Mouse (Mus musculus): Measurements from ENCODE around the gene Plin1. TPM values are rescaled to one million over a fixed set of nuclear protein-coding genes. Genes with fewer than 3 reads are reported as not detected.

The Plin1 gene
- total RNA-seq, 2 experiments from 2014 or later: not detected

DNA sequence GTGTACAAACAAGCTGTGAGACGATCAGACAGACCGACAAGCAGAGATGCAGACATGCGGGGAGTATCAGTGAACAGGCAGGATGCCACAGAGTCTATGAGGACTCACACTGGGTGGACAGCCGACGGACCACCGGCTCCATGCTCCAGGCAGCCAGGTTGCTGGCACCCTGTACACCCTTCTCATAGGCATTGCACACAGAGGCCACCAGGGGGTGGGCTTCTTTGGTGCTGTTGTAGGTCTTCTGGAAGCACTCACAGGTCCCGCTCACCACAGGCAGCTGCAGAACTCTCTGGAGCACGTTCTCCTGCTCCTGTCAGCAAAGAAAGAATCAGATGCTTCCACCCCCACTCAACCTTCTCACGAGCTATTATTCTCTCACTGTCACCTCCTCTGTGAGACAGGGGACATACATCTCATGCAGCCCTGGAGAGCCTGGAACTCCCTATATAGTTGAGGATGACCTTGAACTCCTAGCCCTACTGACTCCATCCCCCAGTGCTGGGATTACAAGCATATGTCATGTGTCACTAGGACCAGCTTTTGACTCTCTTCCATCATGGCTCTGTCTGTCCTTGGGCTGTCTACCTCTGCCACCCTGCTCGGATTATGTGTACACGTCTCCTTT, 2.8 kb downstream of the Plin1 start:
- intact Hi-C loops (cut with DNase I): loop anchor here (2.0 kb wide), 1 partner anchor 235 kb away; no protein-coding TSS in a partner anchor
- TF ChIP-seq CTCF (IDR thresholded peaks at IDR 0.05): peak; percentile 19
- DNase-seq (ENCODE audit: extremely low spot score in 1 of 2, low spot score in 2 of 2): no peak
- Histone ChIP-seq H3K27ac (no peak overlapping the region), H3K4me3 (no peak overlapping the region)

DNA sequence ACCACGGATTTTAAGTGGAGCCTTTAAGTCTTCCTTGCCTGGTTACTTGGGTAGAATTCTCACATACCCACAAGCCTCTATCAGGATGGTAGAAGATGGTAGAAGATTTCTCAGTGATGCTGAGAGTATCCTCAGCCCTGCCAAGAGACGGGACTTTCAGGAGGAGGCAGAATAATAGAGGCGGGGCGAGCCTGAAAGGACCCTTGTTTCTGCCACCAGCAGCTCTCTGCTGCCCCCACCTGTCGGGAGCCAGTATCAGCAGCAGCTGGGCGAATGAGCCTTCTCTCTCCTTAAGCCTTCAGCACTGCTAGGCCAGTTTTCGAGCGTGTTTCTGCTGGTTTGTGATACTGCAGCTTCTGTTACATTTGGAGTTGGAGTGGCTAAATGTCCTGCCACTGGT, 3.5 kb downstream of the Plin1 start:
- Histone ChIP-seq H3K4me3 (no peak overlapping the region), H3K27ac (no peak overlapping the region)
- peak; percentile 59 to 69 for DNase-seq (ENCODE audit: extremely low spot score in 1 of 2, low spot score in 2 of 2)
- intact Hi-C loops (cut with DNase I): loop anchor here (2.0 kb wide), 1 partner anchor 234 kb away; no protein-coding TSS in a partner anchor
- TF ChIP-seq CTCF (IDR thresholded peaks at IDR 0.05): peak; percentile 86

DNA sequence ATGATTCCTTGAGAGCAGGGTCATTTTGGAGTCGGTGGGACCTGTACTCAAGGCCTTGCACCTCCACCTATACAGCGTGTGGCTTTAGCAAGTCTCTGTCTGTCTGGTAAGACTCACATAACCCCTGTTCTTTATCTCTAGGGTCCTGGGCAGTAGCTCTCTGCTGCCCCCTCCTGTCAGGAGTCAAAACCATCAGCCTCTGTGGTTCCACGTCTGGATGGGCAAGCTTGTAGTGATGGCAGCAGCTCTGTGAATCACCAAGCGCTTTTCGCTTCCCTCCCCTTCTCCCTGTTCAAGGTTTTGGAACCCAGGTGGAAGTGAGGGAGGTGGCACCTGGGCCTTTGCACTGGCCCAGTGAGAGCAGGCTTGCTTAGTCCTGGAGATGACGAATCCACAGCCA, 4.5 kb downstream of the Plin1 start:
- no peak overlapping the region for H3K4me3 ChIP-seq
- TF ChIP-seq CTCF (IDR thresholded peaks at IDR 0.05): peak; percentile 82
- DNase-seq (ENCODE audit: extremely low spot score in 1 of 2, low spot score in 2 of 2): peak; percentile 54 to 62
- intact Hi-C loops (cut with DNase I): loop anchor here (1.0 to 2.0 kb wide), 2 partner anchors 116 to 233 kb away; no protein-coding TSS in a partner anchor
- H3K27ac ChIP-seq: no peak overlapping the region

DNA sequence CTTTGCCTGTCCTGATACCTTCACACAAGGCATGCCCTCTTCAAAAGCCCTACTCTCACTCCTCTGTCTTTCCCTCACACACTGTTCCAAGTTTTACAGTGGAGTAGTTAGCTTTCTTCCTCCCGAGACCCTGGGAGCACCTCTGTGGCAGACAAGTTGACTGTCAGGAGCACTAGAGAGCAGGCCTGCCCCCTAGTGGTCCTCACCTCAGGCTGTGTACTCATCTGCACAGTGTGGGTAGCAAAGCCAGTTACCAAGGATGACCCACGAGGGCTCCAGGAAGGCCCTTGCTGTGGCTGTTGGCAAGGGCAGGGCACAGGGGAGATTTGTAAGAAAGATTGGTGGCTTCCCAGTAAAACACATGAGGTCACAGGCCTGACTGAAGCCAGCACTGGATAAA, 5.6 kb downstream of the Plin1 start:
- TF ChIP-seq CTCF (IDR thresholded peaks at IDR 0.05): peak; percentile 71
- H3K27ac ChIP-seq: no peak overlapping the region
- intact Hi-C loops (cut with DNase I): no loop called here
- DNase-seq (ENCODE audit: extremely low spot score in 1 of 2, low spot score in 2 of 2): peak; percentile 38 to 63
- H3K4me3 ChIP-seq: no peak overlapping the region

DNA sequence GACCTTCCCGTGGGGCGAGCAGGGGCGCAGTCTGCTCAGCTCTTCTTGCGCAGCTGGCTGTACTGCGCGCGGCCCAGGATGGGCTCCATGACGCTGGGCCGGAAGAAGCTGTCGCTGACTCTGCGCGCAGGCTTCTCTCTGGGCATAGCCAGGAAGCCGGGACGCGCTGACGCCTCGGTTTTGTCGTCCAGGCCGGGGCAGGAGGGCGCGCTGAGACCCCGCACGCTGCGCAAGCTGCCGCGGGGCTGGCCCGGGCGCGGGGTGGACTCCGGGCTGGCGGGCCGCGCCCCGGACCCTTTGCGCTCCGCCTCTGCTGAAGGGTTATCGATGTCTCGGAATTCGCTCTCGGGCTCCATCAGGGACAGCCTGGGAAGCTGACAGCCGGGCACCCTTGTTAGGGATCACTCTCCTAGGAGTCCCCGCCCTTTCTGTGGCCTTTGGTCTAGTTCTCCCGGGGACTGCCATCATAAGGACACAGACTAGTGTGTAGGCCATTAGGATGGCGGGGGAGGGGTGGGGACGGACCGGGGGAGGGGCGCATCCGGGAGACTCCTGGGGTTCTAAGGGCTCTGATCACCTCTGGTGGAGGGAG, 11.2 kb downstream of the Plin1 start:
- H3K4me3 ChIP-seq: peak overlapping the region; percentile 64
- intact Hi-C loops (cut with DNase I): no loop called here
- no peak for TF ChIP-seq CTCF (IDR thresholded peaks at IDR 0.05)
- peak; percentile 30 to 50 for DNase-seq (ENCODE audit: extremely low spot score in 1 of 2, low spot score in 2 of 2)
- H3K27ac ChIP-seq: peak overlapping the region; percentile 64

DNA sequence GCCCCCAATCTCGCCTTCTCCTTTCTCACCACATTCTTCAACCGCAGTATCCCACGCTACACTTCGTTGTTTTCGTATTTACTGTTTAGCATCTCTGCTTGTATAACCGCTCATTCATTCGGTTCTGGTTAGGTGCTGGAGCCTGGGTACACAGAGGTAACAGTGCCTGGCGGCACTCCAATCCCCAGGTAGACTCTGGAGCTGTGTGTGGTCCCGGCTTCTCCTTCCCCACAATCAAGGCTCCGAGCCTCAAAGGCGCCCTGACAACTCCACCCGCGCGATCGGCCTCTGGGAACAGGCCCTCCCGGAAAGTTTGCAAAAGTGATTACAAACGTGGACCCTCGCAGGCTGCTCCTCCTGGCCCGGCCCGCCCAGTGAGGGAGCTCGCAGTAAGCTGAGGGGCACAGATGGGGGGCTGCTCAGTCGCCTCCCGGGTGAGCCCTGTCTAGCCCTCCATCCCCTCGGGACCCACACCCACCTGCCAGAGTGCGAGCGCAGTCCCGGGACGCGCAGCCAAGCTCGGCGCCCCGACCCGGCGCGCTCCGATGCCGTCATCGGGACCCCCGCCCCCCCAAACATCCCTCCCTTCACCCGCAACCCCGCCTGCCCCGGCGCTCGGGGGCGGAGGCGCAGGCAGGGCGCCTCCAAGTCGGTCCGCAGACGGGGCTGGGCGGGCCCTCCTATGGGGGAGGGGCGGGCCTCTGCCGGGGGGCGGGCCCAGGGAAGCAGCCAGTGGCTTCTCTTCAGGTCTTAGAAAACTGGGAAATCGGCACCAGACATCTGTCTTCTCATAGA, 17.3 kb downstream of the Plin1 start, which contains the start of gene Kif7:
TSS of gene Kif7 (minus strand) at position 534 of the 795 bp plus-strand sequence.
- Histone ChIP-seq H3K27ac (no peak within 1 kb of the TSS), H3K4me3 (peak within 1 kb of the TSS; percentile 51)
- TF ChIP-seq CTCF (IDR thresholded peaks at IDR 0.05): no peak
- intact Hi-C loops (cut with DNase I): no loop called here
- peak in 1 of 2 experiments; percentile 56 for DNase-seq (ENCODE audit: extremely low spot score in 1 of 2, low spot score in 2 of 2)

DNA sequence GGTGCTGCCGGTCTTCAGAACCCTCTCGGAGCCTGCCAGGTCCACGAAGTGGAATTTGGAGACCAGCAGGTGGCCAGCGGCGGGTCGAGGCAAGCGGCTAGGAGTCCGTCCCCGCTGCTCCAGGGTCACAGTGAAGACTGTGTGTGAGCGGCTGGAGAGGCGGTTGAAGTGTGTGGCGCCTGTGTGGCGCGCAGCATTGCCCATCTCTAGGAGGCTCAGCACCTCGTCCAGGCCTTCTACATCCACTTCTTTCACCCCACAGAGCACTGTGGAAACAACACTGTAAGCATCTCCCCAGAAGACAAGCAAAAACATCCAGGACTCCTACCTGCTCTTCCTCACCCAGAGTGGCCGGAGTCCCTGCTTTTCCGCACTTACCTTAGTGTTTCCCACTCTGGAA, 21.9 kb downstream of the Plin1 start:
- H3K27ac ChIP-seq: peak overlapping the region; percentile 48; the same call in 1 of the 2 replicates
- peak in 1 of 2 experiments; percentile 15 for DNase-seq (ENCODE audit: extremely low spot score in 1 of 2, low spot score in 2 of 2)
- intact Hi-C loops (cut with DNase I): no loop called here
- H3K4me3 ChIP-seq: peak overlapping the region; percentile 44
- TF ChIP-seq CTCF (IDR thresholded peaks at IDR 0.05): no peak

DNA sequence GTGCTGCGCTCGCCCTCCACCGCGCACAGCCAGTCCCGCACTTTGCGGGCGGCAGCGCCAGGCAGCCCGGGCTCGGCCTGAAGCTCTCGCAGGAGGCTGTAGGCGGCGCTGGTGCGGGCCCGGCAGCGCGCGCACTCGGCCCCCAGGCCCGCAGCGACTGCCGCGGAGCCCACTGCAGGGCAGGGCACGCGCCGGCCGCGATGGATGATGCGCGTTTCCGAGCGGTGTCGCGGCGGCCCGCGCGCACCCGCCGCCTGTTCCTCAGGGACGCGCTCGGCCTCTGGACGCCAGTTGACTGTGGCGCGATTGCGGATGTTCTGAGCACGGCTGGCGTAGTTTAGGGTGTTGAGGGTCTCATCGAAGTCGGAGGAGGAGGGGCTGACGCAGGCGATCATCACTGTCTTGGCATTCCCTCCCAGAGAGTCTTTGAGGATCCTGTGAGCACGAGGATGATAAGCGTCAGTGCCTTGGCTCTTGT, 22.5 kb downstream of the Plin1 start:
- intact Hi-C loops (cut with DNase I): no loop called here
- Histone ChIP-seq H3K27ac (peak overlapping the region; percentile 48; the same call in 1 of the 2 replicates), H3K4me3 (peak overlapping the region; percentile 44)
- DNase-seq (ENCODE audit: extremely low spot score in 1 of 2, low spot score in 2 of 2): peak; percentile 61 to 75
- TF ChIP-seq CTCF (IDR thresholded peaks at IDR 0.05): peak; percentile 66

DNA sequence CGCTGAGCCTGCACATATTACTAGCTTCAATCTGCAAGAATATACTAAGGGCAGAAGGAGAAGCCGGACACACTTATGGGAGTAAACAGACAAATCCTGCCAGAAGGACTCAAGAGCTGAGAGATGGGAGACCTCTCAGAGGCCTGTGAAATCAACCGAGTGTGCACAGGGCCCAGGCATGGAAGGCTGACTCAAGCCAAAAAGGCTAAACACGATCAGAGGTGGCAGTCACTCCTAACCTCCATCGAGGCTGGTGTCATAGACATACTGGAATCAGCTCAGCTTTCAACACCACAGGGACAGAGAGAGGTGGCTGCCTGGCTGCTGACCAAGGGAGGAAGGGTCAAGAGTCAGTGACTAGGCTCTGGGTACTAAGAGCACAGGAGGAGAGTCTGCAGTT, 27.5 kb downstream of the Plin1 start:
- intact Hi-C loops (cut with DNase I): no loop called here
- H3K4me3 ChIP-seq: no peak overlapping the region
- H3K27ac ChIP-seq: no peak overlapping the region
- TF ChIP-seq CTCF (IDR thresholded peaks at IDR 0.05): no peak
- no peak for DNase-seq (ENCODE audit: extremely low spot score in 1 of 2, low spot score in 2 of 2)

DNA sequence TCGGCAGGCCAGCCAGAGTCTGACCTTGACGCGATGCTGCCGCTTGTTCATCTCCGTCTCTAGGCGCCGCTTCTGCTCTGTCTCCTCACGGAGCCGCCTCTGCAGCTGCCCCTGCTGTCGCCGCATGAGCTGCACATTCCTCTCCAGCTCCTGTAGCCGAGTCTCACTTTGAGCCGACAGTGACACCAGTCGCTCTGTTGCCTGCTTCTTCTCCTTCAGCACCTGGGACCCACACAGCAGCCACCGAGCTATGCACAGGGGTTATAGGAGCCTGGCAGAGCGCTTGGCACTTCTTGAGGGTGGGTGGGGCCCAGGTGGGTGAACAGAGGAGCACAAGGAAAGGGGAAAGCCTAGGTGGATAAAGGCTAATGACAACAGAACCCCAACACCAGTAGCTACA, 29.9 kb downstream of the Plin1 start:
- no peak overlapping the region for H3K27ac ChIP-seq

DNA sequence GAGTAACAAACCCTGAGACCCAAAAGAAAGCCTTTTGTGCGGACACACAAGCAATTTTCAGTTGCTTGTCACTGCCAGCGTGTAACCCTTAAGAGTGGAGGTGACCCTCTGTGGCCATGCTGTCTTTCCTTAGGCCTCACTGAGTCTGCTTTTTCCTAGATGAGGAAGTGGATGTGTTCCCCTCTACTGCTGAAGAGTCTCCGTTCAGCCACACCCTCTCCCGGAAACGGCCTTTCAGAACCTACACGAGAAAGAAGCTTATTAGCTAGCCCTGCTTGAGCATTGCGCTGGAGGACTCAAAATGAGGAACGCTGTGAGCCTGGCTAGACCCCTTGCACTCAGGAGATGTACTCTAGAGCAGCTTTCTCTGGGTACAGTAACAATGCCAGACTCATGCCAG, 36.2 kb downstream of the Plin1 start:
- DNase-seq (ENCODE audit: extremely low spot score in 1 of 2, low spot score in 2 of 2): no peak
- intact Hi-C loops (cut with DNase I): no loop called here
- no peak for TF ChIP-seq CTCF (IDR thresholded peaks at IDR 0.05)
- H3K4me3 ChIP-seq: no peak overlapping the region
- H3K27ac ChIP-seq: no peak overlapping the region

More for the DNA sequence above, 29.9 kb downstream of the Plin1 start:
- H3K4me3 ChIP-seq: no peak overlapping the region
- DNase-seq (ENCODE audit: extremely low spot score in 1 of 2, low spot score in 2 of 2): no peak
- intact Hi-C loops (cut with DNase I): no loop called here
- TF ChIP-seq CTCF (IDR thresholded peaks at IDR 0.05): no peak

DNA sequence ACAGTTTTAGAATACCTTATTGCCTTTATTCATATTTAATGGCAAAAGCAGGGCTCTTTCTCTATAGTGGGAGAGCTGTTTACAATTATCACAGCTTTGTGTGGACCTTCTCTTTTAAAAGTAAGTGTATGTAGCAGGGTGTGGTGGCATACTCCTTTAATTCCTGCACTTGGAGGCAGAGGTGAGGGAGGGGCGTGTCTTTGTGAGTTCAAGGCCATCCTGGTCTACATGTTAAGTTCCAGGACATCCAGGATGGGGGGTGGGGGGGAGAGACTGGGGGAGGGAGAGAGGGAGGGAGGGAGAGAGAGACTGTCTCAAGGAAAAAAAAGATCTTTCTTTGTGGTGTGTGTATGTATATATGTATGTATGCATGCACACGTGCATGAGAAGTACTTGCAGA, 52.5 kb downstream of the Plin1 start:
- intact Hi-C loops (cut with DNase I): no loop called here
- TF ChIP-seq CTCF (IDR thresholded peaks at IDR 0.05): no peak
- no peak for DNase-seq (ENCODE audit: extremely low spot score in 1 of 2, low spot score in 2 of 2)
- no peak overlapping the region for H3K27ac ChIP-seq
- H3K4me3 ChIP-seq: no peak overlapping the region
